Mouse (Mus musculus) stomach, postnatal 0 days (tissue): ENCODE results near the gene Siva1.

Experiments
- CTCF ChIP-seq: IDR thresholded peaks from 2 replicates; pipeline ENCODE4 v1.5.1; 2016; ENCODE audit warnings: antibody characterized with exemption, low read depth, mild to moderate bottlenecking, moderate library complexity
- EP300 ChIP-seq: optimal IDR thresholded peaks from 2 replicates; pipeline ENCODE3; 2016; ENCODE audit warnings: antibody characterized with exemption

GRCm38 (mm10) chr12:112679027-112679996 is 34.8 kb downstream of the Siva1 start:
- TF ChIP-seq CTCF (no peak), EP300 (no peak)
